Mouse (Mus musculus): ENCODE measurements around the gene Loxl1. TPM values are rescaled to one million over a fixed set of nuclear protein-coding genes. Genes with fewer than 3 reads are reported as not detected.

Loxl1 gene
- polyA plus RNA-seq, 1 experiment from 2014 or later, result 36.8 TPM

DNA sequence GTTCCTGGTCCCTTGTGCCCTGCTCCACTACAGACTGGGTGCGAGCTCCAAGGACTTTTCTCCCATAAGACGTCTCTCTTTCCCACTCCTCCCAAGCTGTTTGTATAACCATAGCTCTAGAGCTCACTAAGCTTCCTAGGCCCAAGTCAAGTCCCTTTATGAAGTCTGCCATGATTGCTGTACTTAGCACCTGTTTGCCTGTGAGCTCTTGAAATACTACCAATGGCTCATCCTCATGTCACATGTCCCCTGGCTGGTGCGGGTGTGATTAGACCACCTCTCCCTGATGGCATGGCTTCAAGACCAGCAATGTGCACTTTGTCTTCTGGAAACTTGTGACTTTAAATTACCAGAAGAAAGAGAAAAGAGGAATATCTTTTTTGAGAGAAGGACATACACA, 17.6 kb downstream of the Loxl1 start:
- ATAC-seq (replicated peaks; ENCODE audit: insufficient number of reproducible peaks, low FRiP score, low TSS enrichment), result 0 out of 2 replicates have a peak, but pooled peaks have one; percentile 2
- Histone ChIP-seq H3K4me1 (ENCODE audit: control insufficient read depth, insufficient read depth, low read length) (peaks cover 41% of the 10 kb centered on the region), H3K4me2 (no peak overlapping the region), H3K27ac (ENCODE audit: low read depth, low read length) (peak overlapping the region; percentile 81), H3K4me3 (ENCODE audit: low read depth, low read length) (no peak overlapping the region), H3K9ac (ENCODE audit: low read depth, low read length) (no peak overlapping the region), H3K27me3 (ENCODE audit: control insufficient read depth, insufficient read depth, low read length) (no peaks in the 10 kb centered on the region), H3K36me3 (ENCODE audit: control insufficient read depth, insufficient read depth, low read length) (no peaks in the 10 kb centered on the region), H3K9me3 (replicated peaks; ENCODE audit: control insufficient read depth, low read length) (no peaks in the 10 kb centered on the region)
- WGBS (ENCODE audit: insufficient replicate concordance), result 74% methylated on average over 3 of the region's 3 CpGs

- Histone ChIP-seq H3K27ac (ENCODE audit: low read depth, low read length) (no peak overlapping the region), H3K4me1 (ENCODE audit: control insufficient read depth, insufficient read depth, low read length) (peaks cover 35% of the 10 kb centered on the region)
- 44% methylated on average over 7 of the region's 7 CpGs for WGBS (ENCODE audit: insufficient replicate concordance)
Observed at GRCm38 (mm10) chr9:58294527-58294926, 18.5 kb downstream of the Loxl1 start.

GRCm38 (mm10) chr9:58289901-58290300, 23.1 kb downstream of the Loxl1 start:
- Histone ChIP-seq H3K4me3 (ENCODE audit: low read depth, low read length) (no peak overlapping the region), H3K27ac (ENCODE audit: low read depth, low read length) (no peak overlapping the region), H3K4me2 (no peak overlapping the region), H3K9me3 (replicated peaks; ENCODE audit: control insufficient read depth, low read length) (no peaks in the 10 kb centered on the region), H3K27me3 (ENCODE audit: control insufficient read depth, insufficient read depth, low read length) (no peaks in the 10 kb centered on the region), H3K4me1 (ENCODE audit: control insufficient read depth, insufficient read depth, low read length) (no peaks in the 10 kb centered on the region), H3K9ac (ENCODE audit: low read depth, low read length) (no peak overlapping the region), H3K36me3 (ENCODE audit: control insufficient read depth, insufficient read depth, low read length) (no peaks in the 10 kb centered on the region)
- WGBS (ENCODE audit: insufficient replicate concordance), result 78% methylated on average over 2 of the region's 2 CpGs
- ATAC-seq (replicated peaks; ENCODE audit: insufficient number of reproducible peaks, low FRiP score, low TSS enrichment), result no peak

More at GRCm38 (mm10) chr9:58294527-58294926, 18.5 kb downstream of the Loxl1 start:
- Histone ChIP-seq H3K4me3 (ENCODE audit: low read depth, low read length) (no peak overlapping the region), H3K4me2 (no peak overlapping the region), H3K9ac (ENCODE audit: low read depth, low read length) (no peak overlapping the region), H3K9me3 (replicated peaks; ENCODE audit: control insufficient read depth, low read length) (no peaks in the 10 kb centered on the region), H3K27me3 (ENCODE audit: control insufficient read depth, insufficient read depth, low read length) (no peaks in the 10 kb centered on the region), H3K36me3 (ENCODE audit: control insufficient read depth, insufficient read depth, low read length) (no peaks in the 10 kb centered on the region)
- ATAC-seq (replicated peaks; ENCODE audit: insufficient number of reproducible peaks, low FRiP score, low TSS enrichment), result no peak

- no peak for ATAC-seq (replicated peaks; ENCODE audit: insufficient number of reproducible peaks, low FRiP score, low TSS enrichment)
- no peaks in the 10 kb centered on the region for H3K36me3 ChIP-seq (ENCODE audit: control insufficient read depth, insufficient read depth, low read length)
- H3K4me3 ChIP-seq (ENCODE audit: low read depth, low read length), result no peak overlapping the region
- no peaks in the 10 kb centered on the region for H3K9me3 ChIP-seq (replicated peaks; ENCODE audit: control insufficient read depth, low read length)
- no peak overlapping the region for H3K4me2 ChIP-seq
- no peaks in the 10 kb centered on the region for H3K4me1 ChIP-seq (ENCODE audit: control insufficient read depth, insufficient read depth, low read length)
- WGBS (ENCODE audit: insufficient replicate concordance), result 77% methylated on average over 1 of the region's 1 CpGs
- no peak overlapping the region for H3K27ac ChIP-seq (ENCODE audit: low read depth, low read length)
- no peak overlapping the region for H3K9ac ChIP-seq (ENCODE audit: low read depth, low read length)
- no peaks in the 10 kb centered on the region for H3K27me3 ChIP-seq (ENCODE audit: control insufficient read depth, insufficient read depth, low read length)
Observed at GRCm38 (mm10) chr9:58289090-58289489, 23.9 kb downstream of the Loxl1 start.

- Histone ChIP-seq H3K4me1 (ENCODE audit: control insufficient read depth, insufficient read depth, low read length) (peaks cover 15% of the 10 kb centered on the region; the same call in 1 of the 2 replicates), H3K36me3 (ENCODE audit: control insufficient read depth, insufficient read depth, low read length) (no peaks in the 10 kb centered on the region), H3K9me3 (replicated peaks; ENCODE audit: control insufficient read depth, low read length) (no peaks in the 10 kb centered on the region), H3K4me3 (ENCODE audit: low read depth, low read length) (no peak overlapping the region), H3K27me3 (ENCODE audit: control insufficient read depth, insufficient read depth, low read length) (no peaks in the 10 kb centered on the region), H3K4me2 (no peak overlapping the region), H3K9ac (ENCODE audit: low read depth, low read length) (no peak overlapping the region), H3K27ac (ENCODE audit: low read depth, low read length) (no peak overlapping the region)
- WGBS (ENCODE audit: insufficient replicate concordance), result 72% methylated on average over 7 of the region's 7 CpGs
- ATAC-seq (replicated peaks; ENCODE audit: insufficient number of reproducible peaks, low FRiP score, low TSS enrichment), result no peak
Observed at GRCm38 (mm10) chr9:58283431-58283830, 29.6 kb downstream of the Loxl1 start.

DNA sequence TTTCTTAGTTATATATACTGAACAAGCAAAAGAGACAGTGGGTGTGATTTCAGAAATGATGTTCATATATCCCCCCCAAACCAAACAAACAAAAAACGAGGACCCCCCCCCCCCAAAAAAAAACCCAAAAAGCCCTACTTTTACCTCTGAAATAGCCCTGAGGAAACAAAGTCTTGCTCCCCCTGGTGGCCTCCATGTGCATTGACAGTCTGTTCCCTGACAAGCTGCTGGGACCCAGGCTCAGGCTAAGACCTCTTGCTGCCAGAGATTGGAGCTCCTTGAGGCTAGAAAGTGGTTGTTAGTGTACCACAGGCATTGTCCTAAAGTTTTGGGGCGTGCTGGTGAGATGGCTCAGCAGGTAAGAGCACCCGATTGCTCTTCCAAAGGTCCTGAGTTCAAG, 31.4 kb downstream of the Loxl1 start:
- WGBS (ENCODE audit: insufficient replicate concordance), result 61% methylated on average over 3 of the region's 3 CpGs

DNA sequence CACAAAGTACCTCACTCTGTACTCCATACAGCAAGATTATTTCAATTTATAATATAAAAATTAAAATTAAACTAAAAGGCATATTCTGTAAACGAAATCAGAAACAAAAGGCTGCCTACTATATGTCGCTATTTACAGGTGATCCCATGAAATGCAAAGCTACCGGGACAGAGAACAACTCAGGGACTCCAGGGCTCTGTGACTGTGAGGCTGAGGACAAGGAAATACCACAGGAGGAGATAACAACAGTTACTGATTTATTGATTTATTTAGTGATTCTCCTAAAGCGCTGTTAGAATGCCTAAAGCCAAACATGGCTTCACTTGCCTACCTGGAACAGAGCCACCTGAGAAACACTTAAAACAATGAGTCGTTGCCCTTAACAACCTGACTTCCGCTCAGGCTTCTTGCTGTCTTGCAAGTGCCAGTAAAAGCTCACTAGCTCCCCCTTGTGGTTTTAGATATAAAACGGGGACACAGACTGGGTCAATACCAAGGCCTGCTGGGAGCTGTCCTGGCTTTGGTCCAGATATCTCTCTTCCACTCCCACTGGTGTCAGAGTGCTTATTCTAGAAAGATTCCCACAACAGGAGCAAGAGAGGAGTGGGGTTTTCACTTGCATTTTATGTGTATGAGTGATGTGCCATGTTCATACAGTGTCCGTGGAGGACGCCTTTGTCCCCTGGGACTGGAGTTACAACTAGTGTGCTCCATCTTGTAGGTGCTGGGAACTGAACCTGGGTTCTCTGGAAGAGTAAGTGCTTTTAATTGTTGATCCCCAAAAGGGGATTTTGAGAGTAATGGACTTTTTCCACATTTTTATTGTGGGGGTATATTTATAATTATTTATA, 32.5 kb downstream of the Loxl1 start:
- ATAC-seq (replicated peaks; ENCODE audit: insufficient number of reproducible peaks, low FRiP score, low TSS enrichment), result no peak
- H3K9ac ChIP-seq (ENCODE audit: low read depth, low read length), result 0 out of 2 replicates have a peak overlapping the region, but pooled peaks have one; percentile 22
- H3K9me3 ChIP-seq (replicated peaks; ENCODE audit: control insufficient read depth, low read length), result no peaks in the 10 kb centered on the region
- H3K4me2 ChIP-seq, result peak overlapping the region; percentile 35; the same call in 1 of the 2 replicates
- no peak overlapping the region for H3K4me3 ChIP-seq (ENCODE audit: low read depth, low read length)
- no peaks in the 10 kb centered on the region for H3K36me3 ChIP-seq (ENCODE audit: control insufficient read depth, insufficient read depth, low read length)
- no peak overlapping the region for H3K27ac ChIP-seq (ENCODE audit: low read depth, low read length)
- no peaks in the 10 kb centered on the region for H3K27me3 ChIP-seq (ENCODE audit: control insufficient read depth, insufficient read depth, low read length)
- 35% methylated on average over 9 of the region's 9 CpGs for WGBS (ENCODE audit: insufficient replicate concordance)
- peaks cover 19% of the 10 kb centered on the region for H3K4me1 ChIP-seq (ENCODE audit: control insufficient read depth, insufficient read depth, low read length)

More for the DNA sequence above, 31.4 kb downstream of the Loxl1 start:
- no peak overlapping the region for H3K27ac ChIP-seq (ENCODE audit: low read depth, low read length)
- H3K4me3 ChIP-seq (ENCODE audit: low read depth, low read length), result no peak overlapping the region
- H3K4me1 ChIP-seq (ENCODE audit: control insufficient read depth, insufficient read depth, low read length), result peaks cover 15% of the 10 kb centered on the region; the same call in 1 of the 2 replicates
- no peak overlapping the region for H3K4me2 ChIP-seq
- no peaks in the 10 kb centered on the region for H3K36me3 ChIP-seq (ENCODE audit: control insufficient read depth, insufficient read depth, low read length)
- ATAC-seq (replicated peaks; ENCODE audit: insufficient number of reproducible peaks, low FRiP score, low TSS enrichment), result no peak
- no peaks in the 10 kb centered on the region for H3K9me3 ChIP-seq (replicated peaks; ENCODE audit: control insufficient read depth, low read length)
- no peaks in the 10 kb centered on the region for H3K27me3 ChIP-seq (ENCODE audit: control insufficient read depth, insufficient read depth, low read length)
- no peak overlapping the region for H3K9ac ChIP-seq (ENCODE audit: low read depth, low read length)

- no peaks in the 10 kb centered on the region for H3K36me3 ChIP-seq (ENCODE audit: control insufficient read depth, insufficient read depth, low read length)
- no peak overlapping the region for H3K27ac ChIP-seq (ENCODE audit: low read depth, low read length)
- H3K4me3 ChIP-seq (ENCODE audit: low read depth, low read length), result no peak overlapping the region
- peaks cover 26% of the 10 kb centered on the region for H3K4me1 ChIP-seq (ENCODE audit: control insufficient read depth, insufficient read depth, low read length)
- no peaks in the 10 kb centered on the region for H3K27me3 ChIP-seq (ENCODE audit: control insufficient read depth, insufficient read depth, low read length)
- H3K9me3 ChIP-seq (replicated peaks; ENCODE audit: control insufficient read depth, low read length), result no peaks in the 10 kb centered on the region
- WGBS (ENCODE audit: insufficient replicate concordance), result 42% methylated on average over 5 of the region's 5 CpGs
- no peak overlapping the region for H3K4me2 ChIP-seq
- no peak overlapping the region for H3K9ac ChIP-seq (ENCODE audit: low read depth, low read length)
- no peak for ATAC-seq (replicated peaks; ENCODE audit: insufficient number of reproducible peaks, low FRiP score, low TSS enrichment)
Observed at GRCm38 (mm10) chr9:58279780-58280179, 33.2 kb downstream of the Loxl1 start.

All from heart, embryonic 11.5 days (tissue).